Comparison of ENCODE assay signal across 8 mouse cellular contexts in the genomic region with DNA sequence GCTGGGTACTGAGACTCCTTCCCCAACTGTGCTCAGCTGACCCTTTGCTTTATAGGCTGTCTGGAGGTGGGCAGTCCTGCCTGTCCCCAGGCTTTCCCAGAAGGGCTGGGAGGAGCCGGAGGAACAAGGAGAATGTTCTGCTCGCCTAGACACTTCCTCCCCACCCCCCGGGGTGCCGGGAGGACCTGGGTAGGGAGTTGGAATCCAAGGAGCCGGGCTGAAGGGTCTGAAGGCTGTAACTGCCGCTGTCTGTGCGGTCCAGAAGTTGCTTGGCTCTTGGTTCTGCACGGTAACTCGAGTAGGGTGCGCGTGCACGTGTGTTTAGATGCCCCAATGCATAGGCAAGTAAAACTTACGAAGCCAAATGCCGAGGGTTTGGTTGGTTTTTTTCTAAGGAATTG.
DNase-seq lines count a peak whose midpoint lies in the region; ATAC-seq and TF ChIP-seq lines count a peak whose summit lies in the region.

No protein-coding gene starts in this region.

- H3K4me3 ChIP-seq in intestine, postnatal 0 days (ENCODE audit: low read depth, low read length), result peak overlapping the region; percentile 22
- H3K4me3 ChIP-seq in lung, adult 2 months (replicated peaks; ENCODE audit: extremely low read depth, low read depth, low read length), result peak overlapping the region; percentile 47
- H3K4me3 ChIP-seq in neural tube, embryonic 15.5 days (replicated peaks), result peak overlapping the region; percentile 24

- no peaks in the 10 kb centered on the region for H3K9me3 ChIP-seq in intestine, postnatal 0 days (ENCODE audit: control insufficient read depth)
- H3K9me3 ChIP-seq in neural tube, embryonic 15.5 days (replicated peaks), result no peaks in the 10 kb centered on the region

- peaks cover 4% of the 10 kb centered on the region; the same call in 1 of the 2 replicates for H3K4me1 ChIP-seq in intestine, postnatal 0 days (replicated peaks; ENCODE audit: control insufficient read depth, insufficient read depth, low read length)
- peaks cover 16% of the 10 kb centered on the region for H3K4me1 ChIP-seq in lung, adult 2 months (ENCODE audit: control insufficient read depth, insufficient read depth, low read length)
- H3K4me1 ChIP-seq in neural tube, embryonic 15.5 days, result peaks cover 26% of the 10 kb centered on the region

- WGBS in intestine, postnatal 0 days, result 3% methylated on average over 14 of the region's 14 CpGs
- WGBS in lung, adult 2 months, result 2% methylated on average over 14 of the region's 14 CpGs
- WGBS in neural tube, embryonic 15.5 days, result 4% methylated on average over 14 of the region's 14 CpGs

- no peak for DNase-seq in frontal cortex, postnatal 14 days (ENCODE audit: low spot score in 2 of 2)
- DNase-seq in cerebellum, postnatal 36 days, result peak; percentile 6 to 22
- peak; percentile 48 to 56 for DNase-seq in gastrocnemius, postnatal 36 days
- DNase-seq in lung, adult 2 months, result peak; percentile 57
- DNase-seq in thymus, postnatal 36 days, result peak; percentile 57 to 64

- H3K27me3 ChIP-seq in intestine, postnatal 0 days (replicated peaks; ENCODE audit: control insufficient read depth, insufficient read depth, low read length), result no peaks in the 10 kb centered on the region
- H3K27me3 ChIP-seq in neural tube, embryonic 15.5 days (replicated peaks), result no peaks in the 10 kb centered on the region

- ATAC-seq in frontal cortex, adult (ENCODE audit: low TSS enrichment), result peak; percentile 23; the same call in 1 of the 2 replicates
- peak; percentile 42 for ATAC-seq in intestine, postnatal 0 days
- no peak for ATAC-seq in neural tube, embryonic 15.5 days (ENCODE audit: low FRiP score)

- TF ChIP-seq POLR2A in lung, adult 2 months (IDR thresholded peaks at IDR 0.05; ENCODE audit: borderline replicate concordance, extremely low read depth, low read depth, low read length), result no peak

- H3K36me3 ChIP-seq in intestine, postnatal 0 days (ENCODE audit: control insufficient read depth, insufficient read depth), result 0 out of 2 replicates have a peak, but pooled peaks cover 2% of the 10 kb centered on the region
- H3K36me3 ChIP-seq in neural tube, embryonic 15.5 days, result no peaks in the 10 kb centered on the region

- H3K4me2 ChIP-seq in intestine, postnatal 0 days (replicated peaks; ENCODE audit: low read depth), result peak overlapping the region; percentile 65
- peak overlapping the region; percentile 57 for H3K4me2 ChIP-seq in neural tube, embryonic 15.5 days

- intact Hi-C loops in gastrocnemius, postnatal 36 days (cut with DNase I), result no loop called here

- peak overlapping the region; percentile 77; the same call in 1 of the 2 replicates for H3K27ac ChIP-seq in intestine, postnatal 0 days (ENCODE audit: low read depth, low read length)
- peak overlapping the region; percentile 23; the same call in 1 of the 2 replicates for H3K27ac ChIP-seq in neural tube, embryonic 15.5 days (replicated peaks)

- TF ChIP-seq CTCF in intestine, postnatal 0 days (IDR thresholded peaks at IDR 0.05; ENCODE audit: low read depth), result no peak
- TF ChIP-seq CTCF in lung, adult 2 months (IDR thresholded peaks at IDR 0.05; ENCODE audit: insufficient read depth, low read length), result no peak

- no peak overlapping the region for H3K9ac ChIP-seq in intestine, postnatal 0 days (ENCODE audit: low read depth, low read length)
- H3K9ac ChIP-seq in neural tube, embryonic 15.5 days (replicated peaks), result peak overlapping the region; percentile 23; the same call in 1 of the 2 replicates

Comparison
In these comparisons a context has a peak if more than half of its experiments do, and no peak if none do; other contexts are left out.
1. DNase-seq: peak in cerebellum, postnatal 36 days (2 of 2), gastrocnemius, postnatal 36 days (2 of 2), lung, adult 2 months (single experiment) and thymus, postnatal 36 days (2 of 2); none in frontal cortex, postnatal 14 days (0 of 2).
2. Peak in every context shown above with its lines, with median percentiles within 50 percentile points of each other: H3K4me3 ChIP-seq.